Mouse (Mus musculus) ES-E14 (cell line): ENCODE data around the gene Tnni3. TPM values are rescaled to one million over a fixed set of nuclear protein-coding genes. Genes with fewer than 3 reads are reported as not detected.

Experiments
- DNase-seq: peaks from one replicate; pipeline ENCODE4 v3.0.0-alpha.2; 2013; ENCODE audit warnings: low read depth, low spot score
- H3K27ac ChIP-seq: 2 replicates; pipeline ENCODE4 v1.5.1; 2012; ENCODE audit warnings: low read depth, mild to moderate bottlenecking, low read length, moderate library complexity, mixed read lengths; ENCODE audit not compliant: poor library complexity, insufficient read depth, severe bottlenecking
- H3K36me3 ChIP-seq: 2 replicates; pipeline ENCODE4 v1.6.1; 2012; ENCODE audit warnings: mild to moderate bottlenecking, low read length, moderate library complexity, mixed read lengths; ENCODE audit not compliant: control insufficient read depth, poor library complexity, insufficient read depth, severe bottlenecking
- H3K4me1 ChIP-seq, 2 experiments: fragments of 150-350 bp in 1 of 2; sonication (generic) in 1 of 2; 2 replicates each; pipeline ENCODE4 v1.6.1; 2012; ENCODE audit warnings: low read length in 2 of 2, mild to moderate bottlenecking in 1 of 2, mixed read lengths in 1 of 2; ENCODE audit not compliant: control insufficient read depth in 2 of 2, insufficient read depth in 2 of 2, poor library complexity in 1 of 2
- H3K4me3 ChIP-seq, 2 experiments: fragments of 150-350 bp in 1 of 2; sonication (generic) in 1 of 2; 2 replicates each; pipeline ENCODE4 v1.5.1; 2012; ENCODE audit warnings: low read length in 2 of 2, low read depth in 1 of 2, mild to moderate bottlenecking in 1 of 2, mixed read lengths in 1 of 2; ENCODE audit not compliant: insufficient read depth in 1 of 2, poor library complexity in 1 of 2, severe bottlenecking in 1 of 2
- H3K9ac ChIP-seq: 2 replicates; pipeline ENCODE4 v1.6.1; 2012; ENCODE audit warnings: low read depth, mild to moderate bottlenecking, low read length, mixed read lengths; ENCODE audit not compliant: poor library complexity, insufficient read depth, severe bottlenecking
- H3K9me3 ChIP-seq: fragments of 150-350 bp; sonication (generic); 2 replicates; pipeline ENCODE4 v1.6.1; 2012; ENCODE audit warnings: low read depth, mild to moderate bottlenecking, low read length; ENCODE audit not compliant: control insufficient read depth, insufficient read depth
- CHD2 ChIP-seq: IDR thresholded peaks from 2 replicates; pipeline ENCODE4 v1.6.1; 2014; ENCODE audit warnings: mild to moderate bottlenecking, low read depth, low read length, inconsistent platforms
- HCFC1 ChIP-seq: IDR thresholded peaks from 2 replicates; pipeline ENCODE4 v1.6.1; 2012; ENCODE audit warnings: low read length, inconsistent platforms, borderline replicate concordance; ENCODE audit not compliant: insufficient read depth
- MAFK ChIP-seq: IDR thresholded peaks from 2 replicates; pipeline ENCODE4 v1.6.1; 2014; ENCODE audit warnings: mild to moderate bottlenecking, low read depth, low read length, inconsistent platforms; ENCODE audit not compliant: insufficient read depth
- ZC3H11A ChIP-seq: IDR thresholded peaks from 2 replicates; pipeline ENCODE4 v1.6.1; 2012; ENCODE audit warnings: low read depth, mild to moderate bottlenecking, inconsistent platforms, low read length, borderline replicate concordance
- ZNF384 ChIP-seq: IDR thresholded peaks from 2 replicates; pipeline ENCODE4 v1.6.1; 2012; ENCODE audit warnings: low read depth, low read length, inconsistent platforms
- in situ Hi-C, 2 experiments: fragments of 600-800 bp; cut with MboI; formaldehyde crosslinking; loops; one replicate each; pipeline ENCODE4 v1.15.1; 2025; ENCODE audit warnings: low sequenced_read_pairs in 2 of 2, inconsistent platforms in 1 of 2; ENCODE audit not compliant: unreplicated experiment in 2 of 2
- total RNA-seq: library from RNA; depleted of rRNA; stranded (reverse); fragments of 300-350 nt; gene quantifications from 2 replicates; pipeline ENCODE4 v1.2.3, GENCODE M21; 2012

Gene Tnni3
- total RNA-seq, 1 experiment: 7.8 TPM

DNA sequence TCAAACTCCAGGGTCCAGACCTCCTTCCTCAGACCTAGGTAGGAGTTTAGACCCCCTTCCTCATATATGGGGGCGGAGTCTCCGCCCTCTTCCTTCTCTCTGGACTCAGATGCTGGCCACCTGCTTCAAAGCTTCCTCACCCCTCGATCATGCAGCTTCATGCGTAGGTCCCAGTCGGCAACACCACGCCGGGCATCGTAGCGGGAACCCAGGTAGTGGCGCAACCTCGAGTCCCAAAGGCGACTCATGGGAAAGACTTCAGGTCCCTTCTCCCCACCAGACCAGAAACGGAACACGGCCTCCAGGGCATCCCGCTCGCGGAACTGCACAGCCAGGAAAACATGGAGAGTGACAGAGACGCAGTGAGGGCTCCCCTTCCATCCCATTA, 3.3 kb upstream of the Tnni3 start:
- Histone ChIP-seq H3K9ac (peak overlapping the region; percentile 65), H3K27ac (no peak overlapping the region), H3K4me1 (peaks cover 3 to 21% of the 10 kb centered on the region in 2 experiments; a peak in 1 of 4 replicates), H3K4me3 (peak overlapping the region; percentile 51 to 52), H3K9me3 (no peaks in the 10 kb centered on the region), H3K36me3 (no peaks in the 10 kb centered on the region)
- in situ Hi-C loops: no loop called here
- DNase-seq: no peak
- no peak for TF ChIP-seq ZC3H11A

DNA sequence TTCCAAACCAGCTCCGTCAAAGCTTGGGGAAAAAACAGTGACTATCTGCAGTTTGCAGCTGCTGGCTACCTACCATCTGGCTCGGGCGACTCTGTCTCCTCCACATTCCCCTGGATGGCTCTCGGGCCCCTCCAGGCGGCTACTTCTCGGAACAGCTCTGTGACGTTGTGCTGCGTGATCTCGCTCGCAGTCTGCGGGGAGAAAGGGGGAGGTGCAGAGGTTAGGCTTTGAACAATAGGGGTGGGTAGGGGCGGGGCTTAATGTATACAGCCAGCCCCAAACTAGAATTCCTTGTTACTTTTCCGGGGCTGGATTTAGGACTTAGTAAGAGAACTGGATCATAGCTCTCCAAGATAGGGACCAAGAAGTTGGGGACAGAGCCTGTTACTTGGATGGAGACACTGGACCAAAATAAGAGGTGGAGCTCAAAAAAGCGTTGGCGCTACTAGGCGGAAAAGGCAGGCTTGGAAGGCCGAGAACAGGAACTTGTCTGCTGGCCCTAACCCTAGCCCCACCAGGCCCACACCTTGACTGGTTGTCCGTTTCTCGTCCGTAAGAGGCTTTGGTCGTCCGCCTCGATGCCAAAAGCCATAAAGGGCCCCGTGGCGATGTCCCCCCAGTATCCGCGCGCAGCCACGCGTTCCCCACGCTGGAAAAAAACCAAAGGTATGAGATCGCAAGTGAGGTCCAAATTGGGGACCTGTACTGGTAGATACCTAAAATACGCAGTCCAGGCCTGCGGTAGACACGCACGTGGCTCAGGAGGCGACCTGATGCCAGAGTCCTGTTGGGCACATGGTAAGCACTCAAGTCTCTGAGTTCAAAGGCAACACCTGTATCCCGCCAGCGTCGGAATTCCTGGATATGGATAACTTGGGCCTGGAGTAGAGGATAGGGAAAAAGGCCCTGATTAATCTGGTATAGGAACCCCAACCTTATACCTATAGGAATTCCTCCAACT, 2.6 kb upstream of the Tnni3 start:
- peak overlapping the region; percentile 46 to 51 for H3K4me3 ChIP-seq
- TF ChIP-seq MAFK (no peak), CHD2 (peak; percentile 83), ZNF384 (no peak), HCFC1 (no peak), ZC3H11A (peak; percentile 19; the same call in 1 of the 2 replicates)
- peaks cover 3 to 21% of the 10 kb centered on the region in 2 experiments; a peak in 1 of 4 replicates for H3K4me1 ChIP-seq
- DNase-seq: peak; percentile 94
- H3K9me3 ChIP-seq: no peaks in the 10 kb centered on the region
- H3K9ac ChIP-seq: peak overlapping the region; percentile 70
- no peaks in the 10 kb centered on the region for H3K36me3 ChIP-seq
- in situ Hi-C loops: no loop called here
- 0 out of 2 replicates have a peak overlapping the region, but pooled peaks have one; percentile 8 for H3K27ac ChIP-seq

DNA sequence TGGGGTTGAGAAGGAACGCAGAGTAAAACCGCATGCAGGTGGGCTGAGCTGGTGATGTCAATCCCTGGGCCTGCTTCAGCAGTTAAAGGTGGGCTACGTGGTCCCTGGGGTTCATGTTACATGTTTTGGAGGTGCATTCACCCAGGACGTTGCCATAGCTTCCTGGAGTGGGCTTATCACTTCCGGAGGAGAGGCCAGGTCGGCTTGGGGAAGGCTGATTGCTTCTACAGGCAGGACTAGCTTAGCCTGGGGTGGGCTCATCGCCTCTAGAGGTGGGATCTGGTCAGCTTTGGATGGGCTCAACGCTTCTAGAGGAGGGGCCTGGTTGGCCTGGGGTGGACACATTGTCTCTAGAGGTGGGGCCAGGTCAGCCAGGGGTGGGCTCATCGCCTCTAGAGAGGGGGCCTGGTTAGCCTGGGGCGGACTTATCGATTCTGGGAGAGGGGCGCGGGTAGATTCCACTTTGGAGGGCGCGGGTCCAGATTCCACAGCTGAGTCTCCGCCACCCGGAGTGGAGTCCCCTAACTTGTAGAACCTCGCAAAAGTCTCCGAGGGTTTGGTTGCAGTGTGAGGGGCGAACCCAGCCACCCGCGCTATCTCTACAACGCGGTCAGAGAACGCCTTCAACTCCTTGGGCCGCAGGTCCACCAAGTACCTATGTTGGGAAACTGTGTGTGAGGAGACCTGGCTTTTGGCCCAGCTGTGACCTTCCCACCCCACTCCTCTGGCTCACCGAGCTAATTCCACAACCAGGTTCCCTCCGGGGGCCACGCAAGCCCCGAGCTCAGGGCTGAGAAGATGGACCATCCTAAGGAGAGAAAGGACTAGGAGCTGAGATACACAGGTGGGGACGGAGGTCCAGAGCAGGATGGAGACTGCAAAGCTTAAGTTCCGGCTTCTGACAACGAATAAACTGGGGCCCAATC, 561 bp downstream of the Tnni3 start:
- Histone ChIP-seq H3K4me3 (no peak overlapping the region), H3K9ac (no peak overlapping the region), H3K4me1 (peaks cover 3 to 25% of the 10 kb centered on the region in 2 experiments; a peak in 2 of 4 replicates), H3K9me3 (no peaks in the 10 kb centered on the region), H3K36me3 (peaks cover 2% of the 10 kb centered on the region; the same call in 1 of the 2 replicates), H3K27ac (no peak overlapping the region)
- in situ Hi-C loops: no loop called here
- DNase-seq: no peak
- TF ChIP-seq MAFK (no peak), HCFC1 (no peak), ZNF384 (no peak), CHD2 (no peak), ZC3H11A (no peak)

DNA sequence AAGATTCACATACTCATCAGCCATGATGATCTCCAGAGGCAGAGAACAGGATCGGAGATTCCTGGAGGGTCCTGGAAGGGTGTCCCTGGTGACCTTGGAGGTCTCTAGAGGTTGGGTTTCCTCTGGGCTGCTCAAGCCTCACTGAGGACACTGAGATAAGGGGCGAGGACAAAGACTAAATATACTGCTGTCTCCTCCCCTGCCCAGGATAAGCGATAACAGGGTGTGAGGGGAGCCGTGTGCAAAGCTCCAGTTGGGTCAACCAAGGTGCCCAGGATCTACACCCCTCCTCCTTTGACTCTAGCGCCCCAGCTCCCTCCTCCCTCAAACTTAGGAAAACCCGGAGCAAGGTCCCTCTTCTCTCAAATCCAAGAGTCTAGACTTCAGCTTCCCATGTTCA, 1.7 kb downstream of the Tnni3 start:
- no peak overlapping the region for H3K4me3 ChIP-seq
- peaks cover 2% of the 10 kb centered on the region; the same call in 1 of the 2 replicates for H3K36me3 ChIP-seq
- TF ChIP-seq MAFK: no peak
- no peak for TF ChIP-seq ZC3H11A
- TF ChIP-seq ZNF384: no peak
- no peak for TF ChIP-seq CHD2
- no peak for TF ChIP-seq HCFC1
- in situ Hi-C loops: no loop called here
- no peak overlapping the region for H3K27ac ChIP-seq
- no peak overlapping the region for H3K9ac ChIP-seq
- DNase-seq: no peak
- H3K4me1 ChIP-seq: peaks cover 3 to 19% of the 10 kb centered on the region in 2 experiments; a peak in 2 of 4 replicates
- no peaks in the 10 kb centered on the region for H3K9me3 ChIP-seq
